Mouse (Mus musculus) ES-E14 (cell line): ENCODE measurements around the gene Def8.

Source experiments
- HCFC1 ChIP-seq: IDR thresholded peaks from 2 replicates; pipeline ENCODE4 v1.6.1; 2012; ENCODE audit warnings: low read length, inconsistent platforms, borderline replicate concordance; ENCODE audit not compliant: insufficient read depth
- MAFK ChIP-seq: IDR thresholded peaks from 2 replicates; pipeline ENCODE4 v1.6.1; 2014; ENCODE audit warnings: mild to moderate bottlenecking, low read depth, low read length, inconsistent platforms; ENCODE audit not compliant: insufficient read depth

DNA sequence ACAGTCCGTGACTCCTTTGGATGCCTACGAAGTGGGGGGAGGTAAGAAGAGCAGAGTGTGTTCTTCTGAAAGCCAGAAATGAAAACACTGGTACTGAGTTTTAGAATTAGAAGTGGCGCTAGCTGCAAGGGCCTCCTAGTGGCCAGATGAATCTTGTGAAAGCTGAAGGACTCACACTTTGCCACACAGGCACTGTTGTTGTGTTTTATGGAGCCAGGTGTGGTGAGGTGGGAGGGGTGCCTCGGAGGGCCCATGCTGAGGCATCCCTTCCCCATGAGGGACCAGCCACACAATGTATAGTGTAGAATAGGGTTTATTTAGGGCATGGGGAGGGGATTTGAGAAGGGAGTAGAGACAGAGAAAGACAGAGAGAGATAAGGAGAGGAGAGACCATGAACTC lies 74.4 kb downstream of the Def8 start:
- TF ChIP-seq HCFC1 (no peak), MAFK (no peak)
